Mouse (Mus musculus): Measurements from ENCODE around the gene Mef2c. TPM values are rescaled to one million over a fixed set of nuclear protein-coding genes. Genes with fewer than 3 reads are reported as not detected.
A peak's percentile ranks its signal among the peaks of the same experiment; 100 is the strongest.

Mef2c gene
- 11.9 and 13.0 TPM in 2 replicates for polyA plus RNA-seq (2015; fragmentation: Nextera tagmentation; extraction: Ambion mirVana)

DNA sequence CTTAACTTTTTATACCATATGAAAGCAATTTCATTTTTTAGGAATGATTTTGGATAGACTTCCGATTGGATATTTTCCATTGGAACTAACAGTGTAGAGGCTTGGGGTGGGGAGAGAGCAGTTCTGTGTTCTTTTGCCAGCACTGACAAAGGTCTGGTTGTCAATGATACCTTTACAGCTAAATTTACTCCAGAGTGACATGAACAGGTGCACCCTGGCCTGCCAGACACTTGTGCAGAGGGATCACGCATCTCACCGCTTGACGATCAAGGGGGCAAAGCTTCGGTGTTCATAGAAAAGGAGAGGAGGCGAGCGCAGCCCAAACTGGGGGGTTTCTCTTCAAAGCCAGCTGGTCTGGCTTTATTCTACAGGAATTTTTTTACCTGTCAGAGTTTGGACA is at the start of gene Mef2c:
TSS of gene Mef2c (plus strand) at position 116 of the 400 bp plus-strand sequence.
- ATAC-seq (ENCODE audit: low read depth) = no peak
- no peak within 1 kb of the TSS for H3K4me3 ChIP-seq (ENCODE audit: low read depth, low read length)
- H3K9ac ChIP-seq (ENCODE audit: low read depth, low read length) = no peak within 1 kb of the TSS
- no peak within 1 kb of the TSS for H3K4me2 ChIP-seq (ENCODE audit: low read depth, low read length)
- no peak within 1 kb of the TSS for H3K27ac ChIP-seq (ENCODE audit: low read length)
- H3K4me1 ChIP-seq (ENCODE audit: control insufficient read depth, low read depth, low read length) = no peaks in the 10 kb centered on the region
- whole genome bisulfite sequencing (ENCODE audit: insufficient replicate concordance) = 80% methylated on average over 7 of the region's 7 CpGs
- H3K36me3 ChIP-seq (ENCODE audit: control insufficient read depth, insufficient read depth) = no peaks in the 10 kb centered on the region
- H3K27me3 ChIP-seq (ENCODE audit: control insufficient read depth, insufficient read depth, low read depth, low read length) = no peaks in the 10 kb centered on the region
- H3K9me3 ChIP-seq (replicated peaks; ENCODE audit: control insufficient read depth, low read length) = no peaks in the 10 kb centered on the region

DNA sequence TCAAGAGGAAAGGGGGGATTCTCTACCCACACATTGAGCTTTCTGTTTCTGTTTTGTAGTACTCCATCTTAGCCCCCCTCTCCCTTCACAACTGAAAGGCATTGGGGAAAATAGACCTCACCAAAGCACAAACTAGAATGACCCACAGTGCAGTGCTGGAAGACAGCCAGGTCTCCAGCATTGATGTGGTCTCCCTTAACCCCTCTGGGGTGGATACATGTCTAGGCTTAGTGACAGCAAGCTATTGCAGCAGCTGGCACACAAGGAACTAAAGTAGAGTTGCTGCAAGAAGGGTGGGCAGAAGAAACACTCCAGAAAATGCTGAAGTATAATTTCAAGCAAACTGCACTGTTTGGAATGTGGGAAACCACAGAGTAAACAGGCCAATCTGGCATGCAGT is 45.1 kb upstream of the Mef2c start:
- no peak for ATAC-seq (ENCODE audit: low read depth)
- Histone ChIP-seq H3K9me3 (replicated peaks; ENCODE audit: control insufficient read depth, low read length) (no peaks in the 10 kb centered on the region), H3K36me3 (ENCODE audit: control insufficient read depth, insufficient read depth) (no peaks in the 10 kb centered on the region), H3K9ac (ENCODE audit: low read depth, low read length) (no peak overlapping the region), H3K4me2 (ENCODE audit: low read depth, low read length) (no peak overlapping the region), H3K4me1 (ENCODE audit: control insufficient read depth, low read depth, low read length) (no peaks in the 10 kb centered on the region), H3K4me3 (ENCODE audit: low read depth, low read length) (no peak overlapping the region), H3K27me3 (ENCODE audit: control insufficient read depth, insufficient read depth, low read depth, low read length) (no peaks in the 10 kb centered on the region), H3K27ac (ENCODE audit: low read length) (no peak overlapping the region)

DNA sequence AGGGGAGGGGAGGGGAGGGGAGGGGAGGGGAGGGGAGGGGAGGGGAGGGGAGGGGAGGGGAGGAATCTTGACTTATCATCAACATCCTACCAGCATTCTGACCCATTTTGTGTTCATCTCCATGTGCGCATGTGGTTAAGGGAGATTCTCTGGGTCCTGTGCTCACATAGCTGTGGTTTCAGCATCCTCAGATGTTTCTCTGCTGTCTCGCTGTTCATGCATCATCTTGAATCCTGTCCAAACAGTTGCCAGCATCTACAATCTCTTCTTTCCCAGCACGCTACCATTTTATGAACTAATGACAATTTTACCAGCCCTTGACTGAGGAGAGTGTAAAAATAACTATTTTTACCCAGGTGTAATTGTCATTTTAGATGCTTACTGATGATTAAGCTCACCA is 44.2 kb upstream of the Mef2c start:
- no peak for ATAC-seq (ENCODE audit: low read depth)
- no peaks in the 10 kb centered on the region for H3K4me1 ChIP-seq (ENCODE audit: control insufficient read depth, low read depth, low read length)
- H3K4me3 ChIP-seq (ENCODE audit: low read depth, low read length) = no peak overlapping the region
- no peak overlapping the region for H3K4me2 ChIP-seq (ENCODE audit: low read depth, low read length)
- H3K27ac ChIP-seq (ENCODE audit: low read length) = no peak overlapping the region
- H3K27me3 ChIP-seq (ENCODE audit: control insufficient read depth, insufficient read depth, low read depth, low read length) = no peaks in the 10 kb centered on the region
- H3K36me3 ChIP-seq (ENCODE audit: control insufficient read depth, insufficient read depth) = no peaks in the 10 kb centered on the region
- 85% methylated on average over 3 of the region's 3 CpGs for WGBS (ENCODE audit: insufficient replicate concordance)
- H3K9ac ChIP-seq (ENCODE audit: low read depth, low read length) = no peak overlapping the region
- H3K9me3 ChIP-seq (replicated peaks; ENCODE audit: control insufficient read depth, low read length) = no peaks in the 10 kb centered on the region

DNA sequence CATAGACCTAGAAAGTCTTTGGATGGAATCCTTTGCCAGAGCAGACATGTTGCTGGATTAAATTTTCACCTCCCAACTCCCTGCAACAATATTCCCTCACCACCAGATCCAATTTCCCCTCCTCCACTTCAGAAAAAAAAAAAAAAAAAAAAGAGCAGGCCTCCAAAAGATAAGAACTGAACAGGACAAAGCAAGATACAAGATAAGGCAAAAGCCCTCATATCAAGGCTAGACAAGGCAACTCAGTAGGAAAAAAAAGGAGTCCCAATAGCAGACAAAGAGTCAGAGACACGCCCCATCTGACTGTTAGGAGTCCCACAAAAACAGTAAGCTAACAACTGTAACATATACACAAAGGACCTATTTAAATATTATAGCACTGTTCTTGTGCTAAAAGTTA is 43.2 kb upstream of the Mef2c start:
- Histone ChIP-seq H3K4me1 (ENCODE audit: control insufficient read depth, low read depth, low read length) (no peaks in the 10 kb centered on the region), H3K4me3 (ENCODE audit: low read depth, low read length) (no peak overlapping the region), H3K4me2 (ENCODE audit: low read depth, low read length) (no peak overlapping the region), H3K27ac (ENCODE audit: low read length) (no peak overlapping the region), H3K27me3 (ENCODE audit: control insufficient read depth, insufficient read depth, low read depth, low read length) (no peaks in the 10 kb centered on the region), H3K9ac (ENCODE audit: low read depth, low read length) (no peak overlapping the region), H3K9me3 (replicated peaks; ENCODE audit: control insufficient read depth, low read length) (no peaks in the 10 kb centered on the region), H3K36me3 (ENCODE audit: control insufficient read depth, insufficient read depth) (no peaks in the 10 kb centered on the region)
- WGBS (ENCODE audit: insufficient replicate concordance) = 23% methylated on average over 1 of the region's 1 CpGs
- 0 out of 2 replicates have a peak, but pooled peaks have one; percentile 27 for ATAC-seq (ENCODE audit: low read depth)

DNA sequence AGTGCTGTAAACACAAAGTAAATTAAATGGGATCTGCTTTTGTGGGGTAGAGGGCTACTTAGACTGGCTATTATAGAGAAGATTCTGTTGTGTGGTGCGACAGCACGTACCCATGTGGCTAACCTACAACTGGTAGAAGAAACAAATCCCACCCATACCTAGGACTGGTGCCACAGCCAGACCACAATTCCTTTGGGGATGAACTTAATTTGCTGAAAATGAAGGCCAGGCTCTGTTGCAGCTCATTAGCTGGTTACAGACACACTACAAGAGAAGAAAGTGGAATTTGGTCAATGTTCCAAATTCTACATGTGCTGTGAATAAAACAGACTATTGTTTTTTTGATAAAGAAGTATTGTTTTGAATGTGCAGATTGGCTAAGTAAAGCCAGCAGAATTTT is 42.3 kb upstream of the Mef2c start:
- 79% methylated on average over 2 of the region's 2 CpGs for WGBS (ENCODE audit: insufficient replicate concordance)
- Histone ChIP-seq H3K27me3 (ENCODE audit: control insufficient read depth, insufficient read depth, low read depth, low read length) (no peaks in the 10 kb centered on the region), H3K9ac (ENCODE audit: low read depth, low read length) (no peak overlapping the region), H3K27ac (ENCODE audit: low read length) (no peak overlapping the region), H3K36me3 (ENCODE audit: control insufficient read depth, insufficient read depth) (no peaks in the 10 kb centered on the region), H3K9me3 (replicated peaks; ENCODE audit: control insufficient read depth, low read length) (no peaks in the 10 kb centered on the region), H3K4me1 (ENCODE audit: control insufficient read depth, low read depth, low read length) (no peaks in the 10 kb centered on the region), H3K4me2 (ENCODE audit: low read depth, low read length) (no peak overlapping the region), H3K4me3 (ENCODE audit: low read depth, low read length) (no peak overlapping the region)
- ATAC-seq (ENCODE audit: low read depth) = no peak

DNA sequence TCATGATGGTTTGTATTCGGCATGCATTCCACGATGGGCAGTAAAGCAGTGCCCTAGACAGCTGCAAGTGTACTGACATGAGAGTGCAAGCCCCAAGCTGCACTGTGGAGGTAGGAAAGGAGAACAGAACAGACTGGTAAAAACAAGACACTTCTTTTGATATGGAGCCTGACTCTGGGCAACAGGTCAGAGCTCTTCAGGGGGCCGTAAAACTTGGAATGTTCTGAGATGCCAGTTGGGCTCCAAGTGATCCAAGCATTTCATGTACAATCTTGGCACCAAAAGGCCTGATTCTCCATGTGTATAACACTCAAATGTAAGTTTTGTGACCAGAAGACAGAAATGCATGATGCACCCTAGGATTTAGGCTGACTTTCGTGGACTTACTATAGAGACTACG is 37.1 kb upstream of the Mef2c start:
- Histone ChIP-seq H3K4me2 (ENCODE audit: low read depth, low read length) (no peak overlapping the region), H3K4me1 (ENCODE audit: control insufficient read depth, low read depth, low read length) (no peaks in the 10 kb centered on the region), H3K4me3 (ENCODE audit: low read depth, low read length) (no peak overlapping the region), H3K27ac (ENCODE audit: low read length) (no peak overlapping the region), H3K9ac (ENCODE audit: low read depth, low read length) (no peak overlapping the region), H3K36me3 (ENCODE audit: control insufficient read depth, insufficient read depth) (no peaks in the 10 kb centered on the region), H3K27me3 (ENCODE audit: control insufficient read depth, insufficient read depth, low read depth, low read length) (no peaks in the 10 kb centered on the region), H3K9me3 (replicated peaks; ENCODE audit: control insufficient read depth, low read length) (no peaks in the 10 kb centered on the region)
- WGBS (ENCODE audit: insufficient replicate concordance) = 77% methylated on average over 5 of the region's 5 CpGs
- ATAC-seq (ENCODE audit: low read depth) = no peak

DNA sequence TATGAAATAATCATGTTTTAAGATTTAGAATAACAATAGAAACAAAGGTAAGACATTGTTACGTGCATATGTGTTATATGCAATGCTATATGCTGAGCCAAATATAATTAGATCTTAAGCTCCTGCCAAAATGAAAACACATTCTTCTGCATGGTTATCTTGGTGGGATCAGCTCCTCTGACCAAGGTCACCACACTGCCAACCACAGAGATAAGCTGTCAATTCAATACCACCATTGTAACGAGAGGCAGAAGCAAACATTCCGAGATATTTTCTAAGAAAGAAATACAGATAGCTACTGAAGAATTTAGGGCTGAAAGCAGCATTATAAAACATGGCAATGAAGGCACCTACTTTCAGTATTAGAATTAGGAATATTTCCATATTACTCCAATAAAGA is 35.0 kb upstream of the Mef2c start:
- ATAC-seq (ENCODE audit: low read depth) = no peak
- Histone ChIP-seq H3K9me3 (replicated peaks; ENCODE audit: control insufficient read depth, low read length) (no peaks in the 10 kb centered on the region), H3K4me1 (ENCODE audit: control insufficient read depth, low read depth, low read length) (no peaks in the 10 kb centered on the region), H3K27me3 (ENCODE audit: control insufficient read depth, insufficient read depth, low read depth, low read length) (no peaks in the 10 kb centered on the region), H3K36me3 (ENCODE audit: control insufficient read depth, insufficient read depth) (no peaks in the 10 kb centered on the region), H3K27ac (ENCODE audit: low read length) (no peak overlapping the region), H3K9ac (ENCODE audit: low read depth, low read length) (no peak overlapping the region), H3K4me3 (ENCODE audit: low read depth, low read length) (no peak overlapping the region), H3K4me2 (ENCODE audit: low read depth, low read length) (no peak overlapping the region)
- WGBS (ENCODE audit: insufficient replicate concordance) = 15% methylated on average over 3 of the region's 3 CpGs

DNA sequence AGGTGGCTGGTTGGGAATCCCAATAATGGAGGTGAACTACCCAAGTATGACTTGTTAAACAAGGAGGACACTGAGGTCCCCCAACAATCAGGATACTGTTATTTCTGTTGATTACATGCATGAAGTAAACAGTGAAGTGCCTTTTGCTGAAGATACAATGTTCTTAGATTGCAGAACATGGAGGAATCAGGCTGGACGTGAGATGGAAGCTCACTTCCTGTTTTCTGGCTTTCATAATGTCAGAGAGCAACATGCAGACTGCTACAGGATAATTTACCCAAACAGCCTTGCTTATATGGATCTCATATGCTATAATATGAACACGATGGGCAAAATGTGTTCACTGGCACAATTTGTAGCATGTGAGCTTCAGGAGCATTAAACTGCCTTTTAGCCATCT is 30.1 kb upstream of the Mef2c start:
- H3K27me3 ChIP-seq (ENCODE audit: control insufficient read depth, insufficient read depth, low read depth, low read length) = no peaks in the 10 kb centered on the region
- H3K36me3 ChIP-seq (ENCODE audit: control insufficient read depth, insufficient read depth) = no peaks in the 10 kb centered on the region
- H3K9me3 ChIP-seq (replicated peaks; ENCODE audit: control insufficient read depth, low read length) = no peaks in the 10 kb centered on the region
- no peaks in the 10 kb centered on the region for H3K4me1 ChIP-seq (ENCODE audit: control insufficient read depth, low read depth, low read length)
- H3K4me3 ChIP-seq (ENCODE audit: low read depth, low read length) = no peak overlapping the region
- no peak overlapping the region for H3K4me2 ChIP-seq (ENCODE audit: low read depth, low read length)
- no peak for ATAC-seq (ENCODE audit: low read depth)
- no peak overlapping the region for H3K27ac ChIP-seq (ENCODE audit: low read length)
- WGBS (ENCODE audit: insufficient replicate concordance) = 50% methylated on average over 2 of the region's 2 CpGs
- no peak overlapping the region for H3K9ac ChIP-seq (ENCODE audit: low read depth, low read length)

DNA sequence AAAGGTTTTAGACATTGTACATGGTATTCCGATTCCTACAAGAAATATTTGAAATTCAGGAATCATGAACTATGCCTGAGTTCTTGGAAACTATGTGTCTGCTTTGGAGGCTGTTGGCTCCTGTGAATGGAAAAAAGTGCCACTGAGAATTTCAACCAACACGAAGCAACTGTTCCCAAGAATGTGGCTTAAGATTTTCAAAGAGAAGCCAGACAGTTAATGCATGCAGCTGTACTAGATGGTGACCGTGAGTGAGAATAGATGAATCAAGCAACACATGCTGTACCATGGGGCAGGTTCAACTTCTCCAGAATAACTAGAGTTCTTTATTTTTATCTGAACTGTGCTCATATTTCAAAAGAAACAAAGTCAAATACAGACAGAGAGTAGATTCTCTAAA is 23.4 kb upstream of the Mef2c start:
- Histone ChIP-seq H3K9me3 (replicated peaks; ENCODE audit: control insufficient read depth, low read length) (no peaks in the 10 kb centered on the region), H3K36me3 (ENCODE audit: control insufficient read depth, insufficient read depth) (no peaks in the 10 kb centered on the region), H3K4me1 (ENCODE audit: control insufficient read depth, low read depth, low read length) (no peaks in the 10 kb centered on the region), H3K27ac (ENCODE audit: low read length) (no peak overlapping the region), H3K4me2 (ENCODE audit: low read depth, low read length) (no peak overlapping the region), H3K27me3 (ENCODE audit: control insufficient read depth, insufficient read depth, low read depth, low read length) (no peaks in the 10 kb centered on the region), H3K4me3 (ENCODE audit: low read depth, low read length) (no peak overlapping the region), H3K9ac (ENCODE audit: low read depth, low read length) (no peak overlapping the region)
- ATAC-seq (ENCODE audit: low read depth) = no peak
- 64% methylated on average over 3 of the region's 3 CpGs for WGBS (ENCODE audit: insufficient replicate concordance)

DNA sequence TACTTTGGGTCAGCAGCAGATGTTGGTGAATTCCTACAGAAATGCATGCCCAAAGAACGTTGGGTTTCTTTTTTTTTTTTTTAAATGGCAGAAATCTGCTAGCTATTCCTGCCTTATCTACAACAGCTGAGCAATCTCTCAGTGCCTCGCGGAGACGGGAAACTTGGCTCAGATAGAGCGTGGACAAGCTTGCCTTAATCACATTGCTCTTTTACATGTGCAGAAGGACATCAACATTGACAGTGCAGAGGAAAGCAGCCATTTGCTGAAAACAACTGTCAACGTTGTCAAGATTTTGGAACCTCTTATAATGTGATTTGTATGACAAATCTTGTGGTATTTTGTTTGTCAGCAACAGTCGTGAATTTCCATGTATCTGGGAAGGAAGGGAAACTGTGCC is 22.5 kb upstream of the Mef2c start:
- H3K27me3 ChIP-seq (ENCODE audit: control insufficient read depth, insufficient read depth, low read depth, low read length) = no peaks in the 10 kb centered on the region
- no peaks in the 10 kb centered on the region for H3K4me1 ChIP-seq (ENCODE audit: control insufficient read depth, low read depth, low read length)
- no peak overlapping the region for H3K9ac ChIP-seq (ENCODE audit: low read depth, low read length)
- no peaks in the 10 kb centered on the region for H3K9me3 ChIP-seq (replicated peaks; ENCODE audit: control insufficient read depth, low read length)
- H3K36me3 ChIP-seq (ENCODE audit: control insufficient read depth, insufficient read depth) = no peaks in the 10 kb centered on the region
- no peak for ATAC-seq (ENCODE audit: low read depth)
- H3K27ac ChIP-seq (ENCODE audit: low read length) = no peak overlapping the region
- 39% methylated on average over 7 of the region's 7 CpGs for WGBS (ENCODE audit: insufficient replicate concordance)
- no peak overlapping the region for H3K4me2 ChIP-seq (ENCODE audit: low read depth, low read length)
- H3K4me3 ChIP-seq (ENCODE audit: low read depth, low read length) = no peak overlapping the region

All from liver, embryonic 16.5 days (tissue).